Mouse (Mus musculus) lung, postnatal 14 days (tissue): Measurements from ENCODE around the gene Ovca2.

Experiments used
- DNase-seq: peaks from one replicate; pipeline ENCODE4 v3.0.0; 2021

Gene Ovca2

DNA sequence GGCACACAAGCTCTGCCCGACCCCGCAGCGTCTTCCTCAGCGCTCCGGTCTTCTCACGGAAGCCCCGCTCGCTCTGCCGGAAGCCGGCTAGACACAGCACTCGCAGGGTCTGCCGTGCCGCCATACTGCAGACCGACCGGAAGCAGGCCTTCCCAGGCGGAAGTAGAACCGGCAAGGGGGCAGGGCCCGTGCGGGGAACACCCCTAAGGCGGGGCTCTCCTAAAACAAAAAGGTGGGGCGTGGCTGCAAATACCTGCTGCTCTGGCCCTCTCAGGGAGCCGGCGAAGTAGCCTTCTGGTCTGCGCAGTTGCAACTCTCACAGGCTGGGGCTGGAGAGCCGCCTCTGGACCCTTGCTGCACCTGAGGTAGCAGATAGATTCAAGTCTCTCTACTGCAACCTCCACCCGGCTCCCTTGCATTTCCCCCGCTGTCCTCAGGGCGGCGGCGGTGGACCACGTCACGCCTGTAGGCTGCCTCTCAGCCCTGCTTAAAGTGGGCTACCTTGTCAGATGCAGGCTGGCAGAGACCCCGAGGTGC lies at the start of gene Ovca2:
Gene Ovca2, minus strand, starts transcription at position 164 of the 537 bp plus-strand sequence.
- peak; percentile 89 for DNase-seq

DNA sequence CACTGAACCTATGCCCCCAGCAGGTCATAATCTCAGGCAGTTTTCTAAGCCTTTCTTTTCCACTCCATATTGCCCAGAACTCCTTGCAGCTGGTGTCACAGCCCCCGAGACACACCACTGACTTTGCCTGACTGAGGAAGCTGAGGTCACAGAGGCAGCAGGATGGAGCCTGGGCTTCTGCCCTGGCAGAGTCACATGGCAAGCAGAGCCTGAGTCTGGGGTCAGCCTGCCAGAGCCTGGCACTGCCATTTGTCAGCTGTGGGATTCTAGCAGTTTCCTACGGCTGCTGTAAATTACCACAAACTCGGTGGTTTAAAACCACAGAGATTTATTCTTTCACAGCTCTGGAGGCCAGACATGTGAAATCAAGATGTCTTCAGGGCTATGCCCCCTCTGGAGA lies 49.0 kb upstream of the Ovca2 start:
- no peak for DNase-seq

DNA sequence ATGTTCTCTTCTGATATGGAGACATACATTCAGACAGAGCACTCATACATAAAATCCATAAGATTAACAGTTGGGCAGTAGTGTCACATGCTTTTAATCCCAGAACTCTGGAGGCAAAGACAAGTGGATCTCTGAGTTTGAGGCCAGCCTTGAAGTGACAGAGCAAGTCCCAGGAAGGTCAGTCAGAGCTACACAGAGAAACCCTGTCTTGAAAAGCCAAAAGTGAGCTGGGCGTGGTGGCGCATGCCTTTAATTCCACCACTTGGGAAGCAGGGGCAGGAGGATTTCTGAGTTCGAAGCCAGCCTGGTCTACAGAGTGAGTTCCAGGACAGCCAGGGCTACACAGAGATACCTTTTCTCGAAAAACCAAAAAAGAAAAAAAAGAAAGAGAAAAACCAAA lies 46.2 kb upstream of the Ovca2 start:
- DNase-seq, result no peak

DNA sequence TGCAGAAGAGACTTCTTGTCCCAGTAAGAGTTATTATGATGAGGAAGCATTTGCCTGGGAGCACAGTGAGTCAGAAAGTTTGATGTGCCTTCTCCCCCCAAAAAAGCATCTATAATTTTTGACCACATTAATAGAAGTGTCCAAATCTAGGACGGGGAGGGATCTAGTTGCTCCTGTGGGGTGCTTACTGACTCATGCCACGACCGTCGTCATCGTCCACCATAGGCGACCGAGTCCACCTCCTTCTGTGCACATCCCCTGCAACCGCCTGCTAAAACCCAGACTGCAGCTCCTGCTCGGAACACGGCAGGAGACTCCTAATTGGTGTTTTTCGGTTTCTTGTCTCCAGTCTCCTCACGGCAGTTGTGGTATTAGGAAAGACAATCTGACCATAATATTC lies 45.4 kb upstream of the Ovca2 start:
- DNase-seq, result no peak

DNA sequence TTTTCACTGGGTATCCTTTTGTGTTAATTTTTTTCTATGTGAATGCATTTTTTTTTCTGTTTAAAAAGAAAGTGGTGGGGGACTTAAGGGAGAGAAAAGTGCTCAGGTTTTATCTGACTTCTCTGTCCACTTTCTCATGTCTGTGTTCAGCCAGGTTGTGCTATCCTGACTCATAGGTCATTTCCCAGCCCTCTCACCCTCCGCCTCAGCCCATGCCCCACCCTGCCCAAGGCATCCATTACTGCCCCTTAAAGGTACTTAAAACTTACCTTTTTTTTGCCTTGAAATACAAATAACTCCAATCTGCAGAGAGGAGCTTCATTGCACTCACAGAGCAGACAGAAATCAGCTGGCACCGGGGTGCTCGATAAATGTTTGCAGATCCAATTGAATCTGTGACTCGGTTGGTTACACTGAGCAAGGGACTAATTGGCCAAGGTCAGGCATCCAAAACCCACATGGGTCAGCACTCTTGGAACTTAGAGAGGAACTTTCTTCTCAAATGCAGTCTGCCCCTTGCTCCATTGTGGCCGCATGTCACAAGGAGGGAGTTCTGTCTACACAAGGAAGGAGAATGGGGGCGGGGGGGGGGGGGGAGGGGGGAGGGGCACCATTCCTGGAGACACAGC lies 42.0 kb upstream of the Ovca2 start:
- no peak for DNase-seq

DNA sequence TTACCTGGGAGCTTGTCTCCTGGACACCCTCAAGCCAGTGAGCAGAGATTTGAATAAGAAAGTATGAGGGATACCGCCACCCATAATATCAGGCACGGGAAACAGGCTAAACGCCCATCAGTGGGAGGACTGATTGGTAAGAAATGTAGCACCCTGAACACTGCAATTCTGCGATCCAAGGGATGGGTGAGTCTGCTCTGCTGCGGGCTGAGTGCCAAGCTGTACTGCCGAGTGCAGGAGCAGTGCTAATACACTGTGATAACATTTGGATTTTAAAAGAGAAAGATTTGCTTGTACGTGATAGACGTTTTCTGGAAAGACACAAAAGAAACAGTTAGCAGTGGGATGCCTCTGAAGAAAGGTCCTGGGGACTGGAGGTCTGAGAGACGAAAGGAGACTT lies 41.5 kb upstream of the Ovca2 start:
- DNase-seq, result peak; percentile 55

DNA sequence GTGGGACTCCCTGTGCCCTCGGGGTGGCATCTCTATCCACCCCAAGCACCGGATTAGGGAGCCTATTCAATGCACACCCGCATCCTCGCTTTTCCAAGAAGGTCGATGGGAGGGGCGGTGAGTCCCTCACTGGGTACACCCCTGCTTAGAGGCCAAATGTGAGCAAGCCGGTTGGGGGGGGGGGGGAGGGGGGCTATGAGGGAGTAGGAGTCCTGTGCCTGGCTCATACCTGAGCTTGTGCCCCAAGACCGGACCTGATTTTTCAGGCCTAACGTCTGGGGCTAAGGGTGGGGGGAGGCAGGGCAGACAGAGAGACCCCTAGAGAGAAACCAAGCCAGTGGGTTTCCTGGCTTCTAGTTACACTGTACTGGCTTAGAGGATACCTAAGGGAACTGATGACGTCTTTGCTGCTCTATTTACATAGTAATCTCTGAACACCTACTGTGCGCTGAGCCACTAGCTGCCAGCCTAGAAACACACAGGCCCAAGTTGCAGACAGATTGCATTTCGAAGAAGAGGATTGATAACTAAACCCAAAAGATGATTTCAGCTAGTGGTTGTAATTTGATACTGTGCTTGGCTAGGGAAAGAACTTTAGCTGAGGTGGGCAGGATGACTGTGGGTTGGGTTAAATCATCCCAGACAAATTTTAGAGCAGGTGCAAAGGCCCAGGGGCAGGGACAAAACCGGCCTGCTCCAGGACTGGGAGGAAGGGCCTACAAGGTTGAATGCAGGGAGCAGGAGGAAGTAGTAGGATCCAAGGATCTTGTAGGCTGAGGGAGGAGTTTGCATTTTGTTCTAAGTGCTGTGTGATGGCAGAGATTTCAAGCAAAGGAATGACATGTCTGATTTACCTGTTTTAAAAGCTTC lies 35.7 kb upstream of the Ovca2 start:
- no peak for DNase-seq

DNA sequence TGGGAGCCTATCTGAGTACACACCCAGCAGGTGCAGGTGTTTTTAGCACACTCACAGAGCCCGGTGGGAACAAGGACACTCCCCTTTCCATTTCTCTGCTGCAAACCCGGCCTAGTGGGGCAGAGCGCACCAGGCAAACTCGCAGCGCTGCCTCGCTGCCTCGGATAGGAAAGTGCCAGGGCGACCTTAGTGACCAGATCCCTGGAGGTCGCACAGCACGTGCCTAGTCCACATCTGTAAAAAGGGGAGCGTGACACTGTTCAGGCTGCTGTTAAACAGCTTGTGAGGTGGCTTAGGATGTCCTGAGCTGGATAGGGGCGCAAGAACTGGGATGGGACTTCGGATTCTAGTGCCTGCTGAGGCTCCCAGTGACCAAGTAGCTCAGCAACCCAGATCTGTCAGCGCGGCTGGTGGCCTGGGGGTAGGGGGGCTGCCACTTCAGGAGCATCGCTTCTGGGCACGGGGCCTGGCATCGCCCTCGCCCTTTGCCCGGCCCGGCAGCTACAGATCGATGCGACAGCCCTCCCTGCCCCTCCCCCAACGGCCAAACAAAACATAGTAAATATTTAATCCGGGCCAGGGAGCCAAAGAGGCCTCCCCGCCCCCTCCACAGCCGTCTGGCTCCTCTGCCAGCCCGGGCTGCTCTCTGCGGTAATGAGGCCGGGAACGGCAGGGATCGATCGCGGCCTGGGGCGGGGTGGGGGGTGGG lies 34.9 kb upstream of the Ovca2 start:
- DNase-seq, result peak; percentile 69

DNA sequence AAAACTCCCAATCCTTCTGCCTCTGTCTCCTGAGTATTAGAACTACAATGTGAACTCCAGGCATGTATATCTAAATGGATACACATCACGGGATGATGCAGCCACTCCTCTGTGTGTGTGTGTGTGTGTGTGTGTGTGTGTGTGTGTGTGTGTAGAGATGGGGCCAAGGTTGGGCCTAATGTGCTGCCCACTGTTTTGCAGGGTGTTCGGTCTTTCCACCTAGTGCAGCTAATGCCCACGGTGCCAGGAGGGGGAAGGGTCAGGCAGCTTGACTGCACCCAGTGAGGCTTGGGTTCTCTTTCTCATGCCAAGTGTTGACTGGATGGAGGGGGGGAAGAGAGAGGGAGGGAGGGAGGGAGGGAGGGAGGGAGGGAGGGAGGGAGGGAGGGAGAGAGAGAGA lies 34.2 kb upstream of the Ovca2 start:
- no peak for DNase-seq

DNA sequence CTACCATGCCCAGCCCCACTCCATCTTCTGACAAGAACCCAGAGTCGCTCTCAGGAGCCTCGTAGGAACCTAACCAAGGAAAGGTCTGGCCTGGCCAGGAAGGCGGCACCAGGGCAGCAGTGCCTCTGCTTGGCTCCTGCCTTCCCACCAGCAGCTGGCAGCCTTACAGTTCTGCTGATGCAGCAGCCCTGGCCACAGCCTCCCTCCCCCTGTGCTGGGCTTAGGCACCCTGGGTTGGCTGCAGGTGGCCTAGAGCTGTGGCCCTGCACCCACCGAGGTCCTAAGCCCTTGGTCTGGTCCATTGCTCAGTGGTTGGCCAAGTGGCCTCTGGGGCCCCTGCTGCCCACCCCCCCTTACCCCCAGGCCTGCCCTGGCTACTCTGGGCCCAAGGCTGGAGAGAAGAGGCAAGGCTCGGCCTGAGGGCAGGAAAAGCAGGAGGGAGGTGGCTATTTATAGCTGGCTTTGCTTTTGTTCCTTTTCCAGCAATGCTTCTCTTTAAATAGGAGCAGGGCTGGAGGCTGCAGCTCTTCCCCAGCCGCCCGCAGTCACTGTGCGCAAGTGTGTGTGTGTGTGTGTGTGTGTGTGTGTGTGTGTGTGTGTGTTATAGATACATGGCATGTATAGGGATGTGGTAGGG lies 33.5 kb upstream of the Ovca2 start:
- DNase-seq, result no peak

DNA sequence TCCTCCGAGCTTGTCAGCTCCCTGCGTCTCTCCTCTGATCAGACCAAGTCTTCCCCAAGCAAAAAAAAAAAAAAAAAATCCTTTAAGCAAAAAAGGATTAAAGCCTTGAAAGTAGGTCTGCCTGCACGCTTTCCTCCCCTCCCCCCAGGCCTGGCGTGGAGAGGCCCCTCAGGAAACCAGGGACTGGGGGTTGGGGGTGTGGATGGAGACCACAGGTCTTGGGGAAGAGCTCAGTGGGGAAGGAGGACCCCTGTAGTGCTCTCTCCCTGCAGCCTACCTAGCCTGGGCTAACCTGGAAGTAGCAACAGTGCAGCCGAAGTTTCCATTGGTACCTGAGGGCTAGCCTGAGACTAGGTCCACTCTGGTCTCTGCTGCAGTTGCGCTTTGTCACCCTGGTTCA lies 32.1 kb upstream of the Ovca2 start:
- DNase-seq, result no peak

DNA sequence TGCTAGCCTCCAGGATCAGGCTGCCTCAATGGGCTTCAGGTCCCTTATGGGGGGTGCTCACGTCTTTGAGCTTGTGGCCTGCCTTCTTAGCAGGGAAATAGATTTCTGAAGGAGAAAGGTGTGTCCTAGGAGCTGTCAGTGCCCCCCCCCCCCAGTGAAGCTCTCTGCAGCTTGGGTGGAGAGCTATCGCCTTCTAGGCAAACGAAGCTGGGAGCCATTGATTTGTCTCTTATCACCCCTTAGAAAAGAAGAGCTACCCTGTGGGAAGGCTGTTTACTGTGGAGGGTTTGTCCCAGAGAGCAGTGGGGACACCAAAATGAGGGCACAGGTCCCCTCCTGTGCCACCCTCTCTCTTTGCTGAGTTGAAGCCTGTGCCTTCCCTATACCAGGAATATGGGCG lies 31.5 kb upstream of the Ovca2 start:
- DNase-seq, result no peak

DNA sequence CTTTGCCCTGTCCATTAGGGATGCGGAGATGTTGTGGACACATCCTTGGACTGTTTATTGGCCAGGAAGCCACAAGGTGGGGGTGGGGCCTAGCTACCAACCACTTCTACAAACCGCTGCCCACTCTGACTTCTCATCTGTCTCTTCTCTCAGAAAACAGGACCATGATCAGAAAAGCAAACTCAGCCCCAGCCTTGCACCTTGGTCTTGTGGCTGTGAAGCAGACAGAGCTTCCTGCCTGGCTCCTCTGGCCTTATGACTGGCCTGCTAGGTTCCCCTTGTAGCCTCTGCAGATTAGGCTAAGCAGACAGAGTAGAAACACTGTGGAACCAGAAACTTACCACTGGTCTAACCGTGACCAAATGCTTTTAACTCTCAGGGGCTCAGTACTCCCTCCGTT lies 30.7 kb upstream of the Ovca2 start:
- DNase-seq, result no peak

DNA sequence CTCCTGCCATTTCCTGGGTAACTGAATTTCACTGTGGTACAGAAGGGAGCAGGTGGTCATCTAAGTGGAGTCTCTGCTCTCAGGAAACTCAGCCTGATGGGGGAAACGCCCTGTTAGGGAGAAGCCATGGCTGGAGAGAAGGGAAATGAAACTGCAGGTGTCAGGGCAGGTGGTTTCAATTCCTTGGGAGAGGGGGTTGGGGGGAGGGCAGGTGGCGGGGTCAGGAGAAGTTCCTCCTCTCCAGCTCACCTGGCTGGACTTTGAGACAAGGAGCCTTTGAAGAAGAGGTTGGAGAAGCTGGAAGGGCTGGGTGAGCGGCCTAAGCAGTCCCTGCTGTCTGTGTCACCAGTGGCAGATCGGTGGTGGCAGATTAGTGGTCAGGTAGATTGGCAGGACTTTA lies 27.7 kb upstream of the Ovca2 start:
- DNase-seq, result no peak

DNA sequence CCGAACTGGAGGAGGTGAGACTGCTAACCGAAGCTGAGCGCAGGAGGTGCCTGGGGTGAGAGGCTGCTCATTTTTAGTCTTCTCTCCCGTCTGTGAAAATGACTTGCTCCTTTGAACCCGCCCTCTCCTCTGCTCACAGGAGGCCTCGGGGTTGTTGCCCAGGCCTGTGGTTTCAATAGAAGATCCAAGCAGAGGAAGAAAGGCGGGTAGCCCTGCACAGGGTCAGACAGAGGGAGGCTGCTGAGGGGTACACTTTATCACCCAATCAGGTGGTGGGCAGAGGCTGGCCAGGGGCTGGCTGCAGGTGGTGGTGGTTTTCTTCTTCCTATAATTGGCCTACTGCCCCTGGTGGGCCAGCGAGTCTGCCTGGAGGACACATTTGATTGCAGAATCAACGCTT lies 25.8 kb upstream of the Ovca2 start:
- DNase-seq, result no peak

DNA sequence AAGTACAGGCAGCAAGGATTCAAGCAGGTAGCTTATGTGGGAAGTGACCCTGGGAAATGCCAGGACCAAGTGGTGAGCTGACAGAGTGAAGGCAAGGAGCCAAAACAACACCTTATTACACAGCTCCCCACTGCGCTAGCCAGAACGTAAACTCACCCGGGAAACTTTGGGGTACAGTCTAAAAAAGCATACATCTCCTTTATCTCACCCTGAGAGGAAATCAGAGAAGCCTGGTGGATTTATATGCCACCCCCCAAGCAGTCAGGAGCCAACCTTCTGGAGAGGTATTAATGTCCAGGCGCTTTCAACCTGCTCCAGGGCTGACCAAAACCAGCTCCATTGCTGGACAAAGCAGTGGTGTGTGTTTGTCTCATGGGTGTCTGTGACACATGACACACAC lies 25.3 kb upstream of the Ovca2 start:
- no peak for DNase-seq

DNA sequence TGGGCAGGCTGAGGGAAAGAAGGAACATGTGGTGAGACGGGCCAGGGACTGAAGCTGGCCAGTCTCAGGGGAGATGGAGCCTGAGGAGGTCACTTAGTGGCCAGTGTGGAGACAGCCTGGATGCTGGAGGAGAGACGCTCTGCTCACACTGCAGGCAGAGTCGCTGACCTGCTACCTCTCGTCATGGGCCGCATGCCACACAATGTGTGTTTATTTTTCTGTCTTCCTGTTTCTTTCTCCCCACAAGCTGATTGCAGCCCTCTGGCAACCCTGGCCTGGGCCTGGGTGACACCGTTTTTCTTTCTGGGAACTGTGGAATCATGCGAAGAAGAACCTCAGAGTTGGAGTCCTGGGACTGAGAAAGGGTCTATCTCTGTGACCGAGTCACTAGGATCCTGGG lies 23.1 kb upstream of the Ovca2 start:
- DNase-seq, result no peak

DNA sequence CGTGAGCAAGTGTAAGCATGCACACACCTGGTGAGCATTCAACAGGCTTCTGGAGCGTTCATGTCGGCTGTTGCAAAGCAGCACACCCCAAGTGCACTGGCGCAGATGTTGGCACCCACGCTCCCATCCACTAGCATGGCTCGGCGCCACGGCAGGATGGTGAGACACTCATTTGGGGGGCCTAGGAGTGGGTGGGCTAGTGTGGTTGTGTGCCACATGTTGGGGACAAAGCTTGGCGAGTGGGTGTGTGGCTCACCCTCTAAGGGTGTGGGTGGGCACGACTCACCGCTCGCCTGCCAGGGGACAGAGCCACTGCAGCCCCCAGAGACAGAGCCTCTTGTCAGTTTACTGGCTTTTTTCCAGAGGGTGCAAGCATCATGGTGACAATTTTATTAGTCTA lies 22.3 kb upstream of the Ovca2 start:
- no peak for DNase-seq

DNA sequence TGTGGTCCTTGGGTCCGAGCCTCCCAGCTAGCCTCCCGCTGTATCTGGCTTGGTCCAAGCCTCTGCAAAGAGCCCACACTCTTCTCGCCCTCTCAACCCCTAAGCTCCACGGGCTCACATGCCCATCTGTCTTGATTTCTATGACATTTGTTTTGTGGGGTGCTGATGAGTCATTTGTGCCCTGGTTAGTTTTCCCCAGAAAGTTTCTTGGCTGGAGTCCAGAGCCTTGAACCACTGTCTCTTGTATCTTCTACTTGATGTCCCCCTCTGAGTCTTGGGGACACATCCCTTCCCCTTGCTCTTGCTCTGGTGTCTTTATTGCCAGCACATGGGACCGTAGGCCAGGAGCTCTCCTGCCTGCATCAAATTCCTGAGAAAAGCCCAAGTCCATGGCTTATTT lies 21.3 kb upstream of the Ovca2 start:
- DNase-seq, result no peak

DNA sequence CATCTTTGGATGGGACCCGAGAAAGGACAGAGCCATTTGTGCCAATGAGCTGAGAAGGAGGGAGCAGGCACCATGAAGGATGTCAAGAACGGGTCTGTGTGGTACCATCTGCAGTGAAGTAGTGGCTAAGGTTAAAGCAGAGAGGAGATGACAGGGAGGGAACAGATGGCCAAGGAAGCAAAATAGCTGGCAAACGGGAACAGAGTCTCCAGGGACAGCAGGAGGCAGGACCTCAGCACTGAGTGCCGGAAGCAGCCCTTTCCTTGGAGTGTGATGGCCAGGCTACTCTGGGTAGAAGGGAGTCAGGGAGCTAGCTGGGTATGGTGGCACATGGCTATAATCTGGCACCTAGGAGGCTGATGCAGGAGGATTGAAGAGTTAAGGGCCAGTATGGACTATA lies 20.2 kb upstream of the Ovca2 start:
- no peak for DNase-seq

DNA sequence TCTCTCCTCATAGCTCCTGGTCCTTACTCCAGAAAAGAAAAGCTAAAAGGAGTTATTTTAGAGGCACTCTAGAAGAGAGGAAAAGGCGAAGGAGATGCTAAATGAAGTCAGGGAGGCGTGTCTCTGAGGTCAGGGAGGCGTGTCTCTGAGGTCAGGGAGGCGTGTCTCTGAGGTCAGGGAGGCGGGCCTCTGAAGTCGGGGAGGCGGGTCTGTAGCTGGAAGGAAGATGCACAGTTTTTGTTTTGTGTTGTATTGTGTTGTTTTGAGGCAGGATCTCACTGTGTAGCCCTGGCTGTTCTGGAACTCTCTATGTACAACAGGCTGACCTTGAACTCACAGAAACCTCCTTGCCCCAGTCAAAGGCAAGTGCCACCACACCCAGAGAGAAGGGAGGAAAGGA lies 19.3 kb upstream of the Ovca2 start:
- no peak for DNase-seq

DNA sequence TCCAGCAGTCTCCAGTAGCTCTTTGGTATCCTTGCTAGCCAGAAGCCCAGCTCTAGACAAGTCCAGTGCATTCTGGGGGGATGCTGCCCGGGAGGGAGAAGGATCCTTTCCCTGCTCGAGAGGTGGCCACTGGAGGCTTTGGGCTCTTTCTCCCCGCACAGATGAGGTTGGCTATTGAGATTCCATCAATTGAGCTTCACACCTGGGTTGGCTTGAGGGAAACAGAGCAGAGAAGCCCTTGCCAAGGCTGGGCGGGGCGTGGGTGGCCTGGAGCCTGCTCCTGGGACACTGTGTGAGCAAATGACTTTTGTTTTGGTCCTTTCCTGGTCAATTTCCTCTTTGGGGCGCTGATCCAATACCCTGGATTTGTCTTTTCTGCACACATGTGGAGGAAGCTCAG lies 17.5 kb upstream of the Ovca2 start:
- no peak for DNase-seq

DNA sequence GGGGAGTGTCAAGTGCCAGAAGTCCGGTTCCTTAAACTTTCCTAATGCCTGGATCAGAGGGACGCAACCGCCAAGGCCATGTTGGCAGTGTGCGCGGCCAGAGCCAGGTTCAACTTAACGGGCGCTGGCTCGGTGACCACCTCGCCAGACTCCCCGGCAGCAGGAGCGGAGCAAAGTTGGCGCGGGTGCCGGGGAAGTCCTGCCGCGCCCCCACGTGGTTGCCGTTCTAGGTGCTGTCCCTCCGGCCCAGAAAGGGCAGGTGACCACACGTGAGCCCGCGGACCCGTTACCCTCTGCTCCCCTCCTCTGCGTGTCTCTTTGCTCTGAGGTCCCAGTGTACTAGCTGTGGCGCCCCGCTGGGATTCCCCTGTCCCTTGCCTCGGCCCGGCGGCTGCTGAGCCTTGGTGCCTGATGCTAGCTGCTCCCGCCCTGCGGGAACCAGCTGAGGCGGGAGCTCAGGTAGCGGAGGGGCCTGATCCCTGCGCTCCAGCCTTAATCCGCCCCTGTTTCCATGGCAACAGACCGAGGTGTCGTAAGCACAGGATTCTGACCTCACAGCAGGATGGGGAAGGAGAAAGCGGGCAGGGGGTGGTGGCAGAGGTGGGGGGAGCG lies 16.3 kb upstream of the Ovca2 start:
- peak; percentile 51 for DNase-seq
